Mouse (Mus musculus) megakaryocyte, embryonic 14.5 days (primary cell): ENCODE results near the gene 2310007B03Rik.

ENCODE experiments used
- FLI1 ChIP-seq: IDR thresholded peaks from 2 replicates; pipeline ENCODE4 v1.6.1; 2012; ENCODE audit warnings: low read length, inconsistent platforms, mixed read lengths
- GATA1 ChIP-seq: IDR thresholded peaks from 3 replicates; pipeline ENCODE4 v1.6.1; 2012; ENCODE audit warnings: mixed read lengths, low read length, inconsistent platforms, borderline replicate concordance

DNA sequence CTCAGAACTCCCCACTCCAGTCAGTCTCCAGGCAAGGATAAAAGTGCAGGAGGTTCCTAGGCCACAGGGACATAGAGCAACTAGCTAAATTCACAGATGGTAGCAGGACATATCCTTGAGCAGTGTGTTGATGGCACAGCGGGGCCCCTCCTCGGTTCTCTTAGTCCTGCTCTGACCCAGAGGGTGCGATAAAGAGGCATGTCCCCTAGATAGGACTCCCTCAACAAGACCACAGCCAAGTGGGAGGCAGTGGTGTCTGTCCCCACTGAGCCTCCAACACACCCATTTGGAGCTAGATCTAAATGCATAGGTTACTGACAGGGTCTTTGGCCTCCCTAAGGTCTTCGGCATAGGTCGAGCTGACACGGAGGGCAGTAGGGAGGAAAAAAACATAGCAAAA is 15.1 kb upstream of the 2310007B03Rik start:
- TF ChIP-seq GATA1 (no peak), FLI1 (no peak)
